Mouse (Mus musculus) heart, embryonic 15.5 days (tissue): ENCODE measurements around the gene Rarg. TPM values are rescaled to one million over a fixed set of nuclear protein-coding genes. Genes with fewer than 3 reads are reported as not detected.

ENCODE experiments used
- ATAC-seq: fragments of 200-750 bp; cut with Nextera tagmentation; replicated peaks from 2 replicates; pipeline ENCODE4 v1.8.0; 2017; ENCODE audit warnings: low read depth, moderate TSS enrichment; ENCODE audit not compliant: insufficient number of reproducible peaks, insufficient read depth, low FRiP score
- H3K27ac ChIP-seq: fragments of 300-500 bp; sonication (generic); 2 replicates; pipeline ENCODE4 v1.5.1; 2015; ENCODE audit warnings: mild to moderate bottlenecking, inconsistent platforms
- H3K27me3 ChIP-seq: fragments of 300-500 bp; sonication (generic); 2 replicates; pipeline ENCODE4 v1.6.1; 2015; ENCODE audit warnings: inconsistent platforms
- H3K36me3 ChIP-seq: fragments of 300-500 bp; sonication (generic); 2 replicates; pipeline ENCODE4 v1.6.1; 2015; ENCODE audit warnings: mild to moderate bottlenecking, inconsistent platforms
- H3K4me1 ChIP-seq: fragments of 300-500 bp; sonication (generic); replicated peaks from 2 replicates; pipeline ENCODE4 v1.6.1; 2015; ENCODE audit warnings: inconsistent platforms
- H3K4me2 ChIP-seq: fragments of 300-500 bp; sonication (generic); 2 replicates; pipeline ENCODE4 v1.6.1; 2015; ENCODE audit warnings: inconsistent platforms, mild to moderate bottlenecking, moderate library complexity
- H3K4me3 ChIP-seq: fragments of 300-500 bp; sonication (generic); 2 replicates; pipeline ENCODE4 v1.5.1; 2015; ENCODE audit warnings: mild to moderate bottlenecking, inconsistent platforms
- H3K9ac ChIP-seq: fragments of 300-500 bp; sonication (generic); 2 replicates; pipeline ENCODE4 v1.6.1; 2015; ENCODE audit warnings: mild to moderate bottlenecking, inconsistent platforms
- H3K9me3 ChIP-seq: fragments of 300-500 bp; sonication (generic); replicated peaks from 2 replicates; pipeline ENCODE4 v1.6.1; 2016; ENCODE audit warnings: inconsistent platforms
- WGBS: fragments of 180-500 bp; shearing (Covaris S2); methylation state at CpG from one replicate; pipeline ENCODE4 v1.1.7; 2015; ENCODE audit warnings: mixed read lengths; 5-methylcytosine and 5-hydroxymethylcytosine counted together
- polyA plus RNA-seq: library from polyadenylated mRNA; unstranded; fragments of >200 nt; fragmentation: Nextera tagmentation; extraction: Ambion mirVana; gene quantifications from 2 replicates; pipeline ENCODE4 v1.2.1, GENCODE M21; 2015

Gene Rarg
- polyA plus RNA-seq, 1 experiment from 2014 or later = 7.9 TPM

DNA sequence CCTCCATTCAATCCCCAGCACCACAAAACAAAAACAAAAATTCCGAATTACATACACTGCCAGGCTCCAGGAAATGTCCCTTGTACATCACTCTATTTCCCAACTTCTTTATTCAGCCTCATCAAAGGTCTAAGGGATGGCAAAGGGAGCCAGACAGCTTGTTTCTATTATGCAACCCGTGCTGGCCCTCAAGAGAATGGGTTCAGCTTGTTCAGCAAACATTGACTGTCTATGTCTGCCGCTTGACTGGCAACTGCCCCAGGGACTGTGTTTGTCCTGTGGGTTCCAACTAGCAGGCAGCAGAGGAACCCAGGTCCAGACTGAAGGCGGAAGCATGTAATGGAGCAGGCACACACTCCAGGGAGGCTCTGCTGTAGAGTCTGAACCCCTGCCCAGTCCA is 58.5 kb downstream of the Rarg start:
- WGBS = 84% methylated on average over 4 of the region's 4 CpGs

DNA sequence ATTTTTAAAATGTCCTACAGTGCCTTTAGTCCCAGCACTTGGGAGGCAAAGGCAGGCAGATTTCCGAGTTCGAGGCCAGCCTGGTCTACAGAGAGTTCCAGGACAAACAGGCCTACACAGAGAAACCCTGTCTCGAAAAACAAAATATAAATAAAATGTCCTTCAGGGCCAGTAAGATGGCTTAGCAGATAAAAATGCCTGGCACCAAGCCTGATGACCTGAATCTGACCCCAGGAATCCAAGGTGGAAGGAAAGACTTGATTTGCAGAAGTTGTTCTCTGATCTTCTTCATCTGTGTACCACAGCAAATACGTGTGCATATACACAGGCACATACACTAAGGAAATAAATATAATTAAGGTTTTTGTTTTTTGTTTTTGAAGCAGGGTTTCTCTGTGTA is 61.9 kb downstream of the Rarg start:
- WGBS = 66% methylated on average over 4 of the region's 4 CpGs
- ATAC-seq = no peak
- Histone ChIP-seq H3K4me1 (no peaks in the 10 kb centered on the region), H3K4me2 (no peak overlapping the region), H3K4me3 (no peak overlapping the region), H3K9me3 (no peaks in the 10 kb centered on the region), H3K9ac (no peak overlapping the region), H3K36me3 (no peaks in the 10 kb centered on the region), H3K27me3 (no peaks in the 10 kb centered on the region), H3K27ac (no peak overlapping the region)

More for the DNA sequence above, 58.5 kb downstream of the Rarg start:
- Histone ChIP-seq H3K9me3 (no peaks in the 10 kb centered on the region), H3K27me3 (no peaks in the 10 kb centered on the region), H3K36me3 (no peaks in the 10 kb centered on the region), H3K27ac (no peak overlapping the region), H3K9ac (no peak overlapping the region), H3K4me3 (no peak overlapping the region), H3K4me1 (peaks cover 10% of the 10 kb centered on the region), H3K4me2 (no peak overlapping the region)
- no peak for ATAC-seq

DNA sequence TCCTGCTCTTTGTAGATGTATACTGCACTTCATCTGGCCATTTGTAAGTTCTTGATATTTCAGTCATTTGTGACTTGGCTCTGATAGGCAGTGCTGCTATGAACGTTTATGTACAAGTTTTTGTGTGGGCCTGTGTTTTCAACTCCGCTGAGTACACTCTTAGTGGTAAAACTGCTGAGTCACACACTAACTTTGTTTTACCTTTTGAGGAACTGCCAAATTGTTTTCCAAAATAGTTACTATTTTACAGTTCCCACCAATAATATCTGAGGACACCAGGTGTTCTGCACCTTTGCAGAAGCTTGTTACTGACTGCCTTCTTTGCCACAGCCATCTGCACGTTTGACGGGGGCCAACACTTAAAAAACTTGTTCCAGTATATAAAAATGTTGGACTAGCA is 62.9 kb downstream of the Rarg start:
- H3K9me3 ChIP-seq = no peaks in the 10 kb centered on the region
- no peaks in the 10 kb centered on the region for H3K27me3 ChIP-seq
- ATAC-seq = no peak
- no peak overlapping the region for H3K9ac ChIP-seq
- no peak overlapping the region for H3K4me2 ChIP-seq
- H3K27ac ChIP-seq = no peak overlapping the region
- no peak overlapping the region for H3K4me3 ChIP-seq
- H3K36me3 ChIP-seq = no peaks in the 10 kb centered on the region
- no peaks in the 10 kb centered on the region for H3K4me1 ChIP-seq
- WGBS = 78% methylated on average over 4 of the region's 4 CpGs

DNA sequence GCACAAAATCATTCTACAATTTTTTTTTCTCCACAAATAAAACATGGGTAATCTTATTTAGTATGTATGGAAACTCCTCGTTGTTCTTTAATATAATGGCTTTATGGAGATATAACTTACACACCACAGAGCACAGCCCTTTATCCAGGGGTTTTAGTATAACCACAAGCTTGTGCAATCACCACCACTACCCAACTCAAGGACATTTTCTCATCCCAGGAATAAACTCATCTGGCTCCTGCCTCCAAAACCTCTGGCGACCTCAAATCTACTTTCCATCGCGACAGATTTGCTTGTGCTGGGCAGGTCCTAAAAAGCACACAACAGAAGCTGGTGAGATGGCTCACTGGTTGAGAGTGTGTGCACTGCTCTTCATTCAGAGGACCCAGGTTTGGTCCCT is 63.7 kb downstream of the Rarg start:
- H3K4me2 ChIP-seq = no peak overlapping the region

DNA sequence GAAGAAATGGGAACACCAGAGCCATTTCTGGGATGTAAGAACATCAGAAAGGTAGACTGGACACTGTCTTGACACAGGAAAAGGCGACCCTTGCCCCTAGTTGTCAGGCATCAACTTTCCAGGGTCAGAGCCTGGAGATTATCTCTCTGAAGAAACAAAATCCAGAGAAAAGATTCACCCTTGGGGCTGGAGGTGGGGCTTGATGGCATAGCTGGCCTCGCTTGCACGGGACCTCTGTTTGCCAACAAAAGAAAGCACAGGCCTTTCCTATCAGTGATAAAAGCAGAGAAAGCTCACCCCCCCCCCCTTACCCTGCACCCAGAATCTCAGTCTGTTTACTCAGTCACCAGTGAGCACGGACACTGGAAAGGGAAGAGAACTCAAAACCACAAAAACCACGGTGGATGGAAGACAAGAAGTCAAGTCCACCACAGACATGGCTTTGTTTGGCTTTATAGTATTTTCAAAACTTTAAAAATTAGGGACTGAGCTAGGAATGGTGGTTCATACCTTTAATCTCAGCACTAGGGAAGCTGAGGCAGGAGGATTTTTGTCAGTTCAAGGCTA is 64.4 kb downstream of the Rarg start:
- ATAC-seq = no peak
- 42% methylated on average over 5 of the region's 5 CpGs for WGBS
- no peak overlapping the region for H3K27ac ChIP-seq

More for the DNA sequence above, 63.7 kb downstream of the Rarg start:
- H3K27me3 ChIP-seq = no peaks in the 10 kb centered on the region
- 84% methylated on average over 4 of the region's 4 CpGs for WGBS
- H3K36me3 ChIP-seq = no peaks in the 10 kb centered on the region
- no peak overlapping the region for H3K27ac ChIP-seq
- no peak overlapping the region for H3K4me3 ChIP-seq
- no peaks in the 10 kb centered on the region for H3K4me1 ChIP-seq
- no peak overlapping the region for H3K9ac ChIP-seq
- no peaks in the 10 kb centered on the region for H3K9me3 ChIP-seq
- no peak for ATAC-seq

DNA sequence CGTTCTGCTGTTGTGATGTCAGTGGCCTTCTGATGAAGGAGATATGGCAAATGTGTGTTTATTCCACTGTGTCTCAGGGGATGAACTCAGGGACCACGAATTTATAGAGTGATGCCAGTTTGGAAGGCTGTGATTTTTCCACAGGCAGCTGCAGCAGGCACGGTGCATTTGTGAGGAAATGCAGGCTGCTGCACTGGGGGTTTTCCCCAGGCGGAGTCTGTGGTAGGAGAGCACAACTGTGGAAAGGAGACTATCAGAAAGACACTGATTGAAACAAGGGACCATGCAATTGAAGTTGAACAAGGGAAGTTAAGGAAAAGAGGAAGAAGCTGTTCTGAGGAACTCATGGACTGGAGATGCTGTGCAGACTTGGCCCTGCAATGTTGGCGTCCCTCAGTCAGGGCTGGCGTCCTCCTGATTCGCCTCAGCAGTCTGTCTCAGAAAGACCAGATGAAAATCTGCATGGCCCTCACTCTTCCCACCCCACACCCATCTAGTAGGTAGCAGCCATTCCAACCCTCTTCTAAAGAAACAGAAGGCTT is 65.0 kb downstream of the Rarg start:
- 57% methylated on average over 7 of the region's 7 CpGs for WGBS
- Histone ChIP-seq H3K27ac (no peak overlapping the region), H3K4me3 (no peak overlapping the region), H3K9ac (no peak overlapping the region), H3K36me3 (no peaks in the 10 kb centered on the region), H3K4me1 (peaks cover 2% of the 10 kb centered on the region; the same call in 1 of the 2 replicates), H3K27me3 (no peaks in the 10 kb centered on the region), H3K4me2 (no peak overlapping the region), H3K9me3 (no peaks in the 10 kb centered on the region)
- ATAC-seq = no peak; the same call in 1 of the 2 replicates

More for the DNA sequence above, 64.4 kb downstream of the Rarg start:
- H3K9ac ChIP-seq = no peak overlapping the region
- H3K9me3 ChIP-seq = no peaks in the 10 kb centered on the region
- no peaks in the 10 kb centered on the region for H3K36me3 ChIP-seq
- no peaks in the 10 kb centered on the region for H3K27me3 ChIP-seq
- H3K4me2 ChIP-seq = no peak overlapping the region
- no peak overlapping the region for H3K4me3 ChIP-seq
- peaks cover 2% of the 10 kb centered on the region; the same call in 1 of the 2 replicates for H3K4me1 ChIP-seq

DNA sequence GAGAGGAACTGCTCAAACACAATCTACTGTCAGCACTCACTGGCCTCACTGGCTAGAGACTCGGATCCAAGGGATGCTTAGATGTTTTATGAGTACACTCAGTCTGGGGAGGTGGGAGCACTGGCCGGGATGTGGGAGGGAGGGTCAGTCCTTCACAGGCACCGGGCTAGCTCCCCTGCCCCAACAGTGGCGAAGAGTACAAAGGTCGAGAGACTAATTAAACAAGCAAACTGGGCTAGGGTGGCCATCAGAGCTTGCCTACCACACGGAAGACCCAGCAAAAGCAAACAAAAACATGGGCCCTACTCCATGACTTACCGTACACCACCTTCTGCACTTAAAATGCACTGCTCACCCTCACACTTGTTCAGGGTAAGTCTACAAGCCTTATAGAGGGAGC is 65.6 kb downstream of the Rarg start:
- Histone ChIP-seq H3K4me2 (no peak overlapping the region), H3K9ac (no peak overlapping the region), H3K36me3 (no peaks in the 10 kb centered on the region), H3K27ac (no peak overlapping the region), H3K27me3 (no peaks in the 10 kb centered on the region), H3K4me3 (no peak overlapping the region), H3K4me1 (peaks cover 2% of the 10 kb centered on the region; the same call in 1 of the 2 replicates), H3K9me3 (no peaks in the 10 kb centered on the region)
- no peak for ATAC-seq
- 70% methylated on average over 7 of the region's 7 CpGs for WGBS

DNA sequence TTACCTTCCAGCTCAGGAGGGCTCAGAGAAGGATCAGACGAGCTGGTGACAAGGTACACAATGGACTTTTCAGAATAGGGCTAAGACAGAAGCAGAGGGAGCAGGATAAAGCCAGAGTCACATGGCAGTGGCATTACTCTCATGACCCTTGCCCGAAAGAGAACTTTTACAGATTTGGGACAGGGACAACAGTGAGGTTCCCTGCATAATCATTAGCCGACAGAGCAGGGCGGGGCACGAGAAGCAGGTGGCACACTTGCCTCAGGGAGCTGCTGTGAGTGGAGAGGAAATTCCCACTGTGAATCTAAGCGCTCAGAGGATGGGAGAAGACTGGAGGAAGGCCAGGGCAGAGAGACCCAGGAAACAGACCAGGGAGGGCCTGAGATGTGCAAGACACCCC is 68.4 kb downstream of the Rarg start:
- H3K4me1 ChIP-seq = peaks cover 2% of the 10 kb centered on the region; the same call in 1 of the 2 replicates
- H3K4me2 ChIP-seq = no peak overlapping the region
- no peak overlapping the region for H3K9ac ChIP-seq
- no peak overlapping the region for H3K27ac ChIP-seq
- no peak overlapping the region for H3K4me3 ChIP-seq
- peaks cover 10% of the 10 kb centered on the region; the same call in 1 of the 2 replicates for H3K36me3 ChIP-seq
- ATAC-seq = no peak
- no peaks in the 10 kb centered on the region for H3K9me3 ChIP-seq
- WGBS = 67% methylated on average over 6 of the region's 6 CpGs
- H3K27me3 ChIP-seq = no peaks in the 10 kb centered on the region

DNA sequence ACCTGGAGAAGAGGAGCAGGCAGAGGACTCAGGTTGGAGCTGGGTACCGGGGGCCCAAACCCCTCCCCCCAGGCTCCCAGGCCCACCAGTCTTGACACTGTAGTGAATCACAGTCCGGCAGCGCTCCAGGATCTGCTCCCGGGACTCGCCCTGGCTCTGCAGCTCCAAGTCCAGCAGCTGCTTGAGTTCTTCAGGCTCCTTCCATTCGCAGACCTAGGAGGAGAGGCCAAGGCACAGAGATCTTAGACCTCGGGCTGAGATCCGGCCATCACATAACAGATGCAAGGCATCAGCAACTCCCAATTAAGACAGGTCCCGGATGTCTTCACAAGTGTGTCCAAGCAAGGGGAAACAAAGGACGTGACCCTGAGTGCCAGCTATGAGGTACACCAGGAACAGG is 69.2 kb downstream of the Rarg start:
- H3K27ac ChIP-seq = no peak overlapping the region
- H3K4me1 ChIP-seq = peaks cover 2% of the 10 kb centered on the region; the same call in 1 of the 2 replicates
- H3K9me3 ChIP-seq = no peaks in the 10 kb centered on the region
- WGBS = 74% methylated on average over 10 of the region's 10 CpGs
- no peak for ATAC-seq
- H3K27me3 ChIP-seq = no peaks in the 10 kb centered on the region
- no peak overlapping the region for H3K4me3 ChIP-seq
- H3K36me3 ChIP-seq = peaks cover 11% of the 10 kb centered on the region; the same call in 1 of the 2 replicates
- no peak overlapping the region for H3K9ac ChIP-seq
- no peak overlapping the region for H3K4me2 ChIP-seq

DNA sequence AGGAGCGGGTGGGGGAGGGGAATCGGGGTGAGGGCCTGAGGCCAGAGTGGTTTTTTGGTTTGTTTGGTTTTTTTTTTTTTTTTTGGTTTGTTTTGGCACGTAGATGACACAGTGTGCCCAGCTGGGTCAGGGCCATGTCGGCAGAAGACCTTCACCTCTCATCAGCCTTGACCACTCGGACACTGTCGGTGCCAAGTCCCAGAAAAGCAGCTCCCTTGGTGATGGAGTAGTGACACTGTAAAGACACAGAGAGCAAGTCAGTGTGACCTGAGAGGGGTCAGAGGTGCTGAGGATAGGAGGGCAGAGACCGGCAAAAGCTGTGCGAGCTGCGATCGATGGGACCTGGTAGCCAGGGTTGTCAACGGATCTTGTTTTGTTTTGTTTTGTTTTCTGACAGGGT is 71.1 kb downstream of the Rarg start:
- peaks cover 2% of the 10 kb centered on the region; the same call in 1 of the 2 replicates for H3K4me1 ChIP-seq
- WGBS = 83% methylated on average over 11 of the region's 11 CpGs
- H3K27ac ChIP-seq = no peak overlapping the region
- H3K9ac ChIP-seq = no peak overlapping the region
- no peaks in the 10 kb centered on the region for H3K27me3 ChIP-seq
- peaks cover 15% of the 10 kb centered on the region; the same call in 1 of the 2 replicates for H3K36me3 ChIP-seq
- no peaks in the 10 kb centered on the region for H3K9me3 ChIP-seq
- ATAC-seq = no peak
- H3K4me3 ChIP-seq = no peak overlapping the region
- H3K4me2 ChIP-seq = no peak overlapping the region
